Comparison of ENCODE assay signal across 10 mouse cellular contexts in the genomic region with DNA sequence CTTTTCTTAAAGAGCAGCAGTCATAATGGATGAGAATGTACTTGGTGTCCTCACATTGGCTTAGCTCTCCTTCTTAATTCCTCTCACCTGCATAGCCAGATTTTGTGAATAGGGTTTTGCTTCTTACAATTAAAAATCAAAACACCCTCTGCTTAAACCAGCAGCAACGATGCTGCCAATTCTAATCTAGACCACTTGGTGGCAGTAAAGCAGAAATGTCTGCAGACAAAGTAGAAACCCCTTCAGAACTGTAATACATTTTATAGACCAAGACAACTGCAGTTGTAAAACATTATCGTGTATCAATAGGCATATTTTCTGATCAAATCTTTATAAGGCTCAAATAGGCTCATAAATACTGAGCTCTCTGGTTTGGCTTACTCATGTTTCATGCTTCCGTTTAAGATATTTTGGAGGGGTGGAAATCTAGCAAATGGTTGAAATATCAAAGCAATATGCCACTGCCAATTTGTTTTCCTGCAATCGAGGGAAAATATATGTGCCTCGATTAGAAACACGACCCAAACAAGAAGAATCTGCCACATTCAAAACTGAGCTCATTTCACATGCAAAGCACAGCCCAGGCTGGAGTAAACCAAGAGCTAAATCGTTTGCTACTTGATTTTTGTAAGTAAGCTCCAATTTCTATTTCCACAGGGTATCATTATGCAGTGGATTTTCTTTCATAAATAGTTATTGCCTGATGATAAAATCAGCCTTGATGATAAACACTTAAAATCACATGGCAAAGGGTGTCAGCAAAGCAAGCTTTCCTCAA. TPM values are rescaled to one million over a fixed set of nuclear protein-coding genes. Genes with fewer than 3 reads are reported as not detected.
A peak's percentile ranks its signal among the peaks of the same experiment; 100 is the strongest.
DNase-seq lines count a peak whose midpoint lies in the region; ATAC-seq and TF ChIP-seq lines count a peak whose summit lies in the region.
"Had no signal": no experiment of that assay in that cellular context is flagged by ENCODE, and none has a peak within 500 bp of the region (broad histone marks: within the 10 kb centered on the region; RNA-seq: fewer than 3 reads in every experiment).

No protein-coding gene starts in this region.

- no peak overlapping the region for H3K9ac ChIP-seq in heart, adult 2 months (ENCODE audit: low read depth, low read length)
- H3K9ac ChIP-seq in neural tube, embryonic 15.5 days (replicated peaks): no peak overlapping the region
- H3K9ac ChIP-seq: heart, embryonic 13.5 days had no signal

- no peak for TF ChIP-seq POLR2A in heart, adult 2 months (IDR thresholded peaks at IDR 0.05; ENCODE audit: insufficient read depth, low read depth, low read length)

- 0 out of 2 replicates have a peak overlapping the region, but pooled peaks have one; percentile 11 for H3K4me2 ChIP-seq in neural tube, embryonic 15.5 days
- H3K4me2 ChIP-seq: heart, embryonic 13.5 days had no signal

- intact Hi-C loops in heart, adult 2 months (cut with DNase I): no loop called here
- intact Hi-C loops in heart, postnatal 36 days (cut with DNase I): loop anchor here (10.0 kb wide), 1 partner anchor 945 kb away; no protein-coding TSS in a partner anchor

- peak; percentile 74 for TF ChIP-seq CTCF in heart, adult 2 months (IDR thresholded peaks at IDR 0.05)

- no peaks in the 10 kb centered on the region for H3K79me2 ChIP-seq in heart, adult 2 months (replicated peaks; ENCODE audit: control insufficient read depth, insufficient read depth, low read length)

- WGBS in heart, adult 2 months: 31% methylated on average over 7 of the region's 7 CpGs
- WGBS in embryonic facial prominence, embryonic 10.5 days: 49% methylated on average over 7 of the region's 7 CpGs
- WGBS in neural tube, embryonic 15.5 days: 29% methylated on average over 7 of the region's 7 CpGs

- DNase-seq in heart, adult 2 months: no peak
- no peak for DNase-seq in heart, postnatal 36 days
- DNase-seq in Muller cell, postnatal 12 days (ENCODE audit: inconsistent ontology term): peak; percentile 11
- DNase-seq in embryonic facial prominence, embryonic 10.5 days (ENCODE audit: low spot score): peak; percentile 9
- peak; percentile 40 for DNase-seq in layer of hippocampus, adult 9-11 months
- DNase-seq in thymus, postnatal 14 days: no peak
- DNase-seq in c-Kit-positive CD71-positive TER-119-positive erythroid progenitor cells, embryonic 14.5 days (ENCODE audit: low spot score): no peak

- H3K4me1 ChIP-seq in heart, adult 2 months (ENCODE audit: control insufficient read depth, insufficient read depth, low read length): no peaks in the 10 kb centered on the region
- no peaks in the 10 kb centered on the region for H3K4me1 ChIP-seq in embryonic facial prominence, embryonic 10.5 days
- no peaks in the 10 kb centered on the region for H3K4me1 ChIP-seq in neural tube, embryonic 15.5 days

- H3K4me3 ChIP-seq in heart, adult 2 months: no peak overlapping the region
- H3K4me3 ChIP-seq in embryonic facial prominence, embryonic 10.5 days: no peak overlapping the region
- H3K4me3 ChIP-seq in neural tube, embryonic 15.5 days (replicated peaks): no peak overlapping the region
- H3K4me3 ChIP-seq: heart, embryonic 13.5 days had no signal

- TF ChIP-seq EP300 in heart, adult 2 months (IDR thresholded peaks at IDR 0.05; ENCODE audit: insufficient read depth, low read depth, low read length): no peak

- H3K36me3 ChIP-seq in heart, adult 2 months (ENCODE audit: control insufficient read depth, insufficient read depth, low read length): no peaks in the 10 kb centered on the region
- H3K36me3 ChIP-seq in embryonic facial prominence, embryonic 10.5 days (replicated peaks): no peaks in the 10 kb centered on the region
- H3K36me3 ChIP-seq in neural tube, embryonic 15.5 days: no peaks in the 10 kb centered on the region
- H3K36me3 ChIP-seq: heart, embryonic 13.5 days had no signal

- no peaks in the 10 kb centered on the region for H3K27me3 ChIP-seq in heart, adult 2 months (ENCODE audit: control insufficient read depth, insufficient read depth, low read length)
- H3K27me3 ChIP-seq in embryonic facial prominence, embryonic 10.5 days (replicated peaks; ENCODE audit: low read depth, poor library complexity, severe bottlenecking): no peaks in the 10 kb centered on the region
- no peaks in the 10 kb centered on the region for H3K27me3 ChIP-seq in neural tube, embryonic 15.5 days (replicated peaks)
- H3K27me3 ChIP-seq: heart, embryonic 13.5 days had no signal

- ATAC-seq in neural tube, embryonic 15.5 days (ENCODE audit: low FRiP score): peak; percentile 73

- H3K9me3 ChIP-seq in embryonic facial prominence, embryonic 10.5 days: no peaks in the 10 kb centered on the region
- no peaks in the 10 kb centered on the region for H3K9me3 ChIP-seq in neural tube, embryonic 15.5 days (replicated peaks)
- H3K9me3 ChIP-seq: heart, embryonic 13.5 days had no signal

- H3K27ac ChIP-seq in heart, adult 2 months: no peak overlapping the region
- no peak overlapping the region for H3K27ac ChIP-seq in embryonic facial prominence, embryonic 10.5 days (replicated peaks)
- no peak overlapping the region for H3K27ac ChIP-seq in neural tube, embryonic 15.5 days (replicated peaks)
- H3K27ac ChIP-seq: heart, embryonic 13.5 days; macrophage had no signal

RNA-seq across cellular contexts. Expression of a gene that starts 14.6 kb away (rescaled TPM):
- total RNA-seq in heart, adult 2 months (2021): not detected
- polyA plus RNA-seq in heart, adult 2 months (2012; rRNA removed): 0.08 TPM in 1 of 2 replicates, not detected in the other
- total RNA-seq in heart, postnatal 36 days (2021): not detected
- polyA plus RNA-seq in embryonic facial prominence, embryonic 10.5 days (2016; fragmentation: Nextera tagmentation; extraction: Ambion mirVana): not detected in 2 replicates
- not detected in 2 replicates for polyA plus RNA-seq in neural tube, embryonic 15.5 days (2015; fragmentation: Nextera tagmentation; extraction: Ambion mirVana)
- polyA plus RNA-seq: heart, embryonic 13.5 days; macrophage had no signal

Comparison
In these comparisons a context has a peak if more than half of its experiments do, and no peak if none do; other contexts are left out.
1. DNase-seq: peak in Muller cell, postnatal 12 days (single experiment), embryonic facial prominence, embryonic 10.5 days (single experiment) and layer of hippocampus, adult 9-11 months (single experiment); none in heart, adult 2 months (0 of 2), heart, postnatal 36 days (0 of 2), thymus, postnatal 14 days (single experiment) and c-Kit-positive CD71-positive TER-119-positive erythroid progenitor cells, embryonic 14.5 days (single experiment).